ENCODE assay signal across 8 mouse cellular contexts in the genomic region with DNA sequence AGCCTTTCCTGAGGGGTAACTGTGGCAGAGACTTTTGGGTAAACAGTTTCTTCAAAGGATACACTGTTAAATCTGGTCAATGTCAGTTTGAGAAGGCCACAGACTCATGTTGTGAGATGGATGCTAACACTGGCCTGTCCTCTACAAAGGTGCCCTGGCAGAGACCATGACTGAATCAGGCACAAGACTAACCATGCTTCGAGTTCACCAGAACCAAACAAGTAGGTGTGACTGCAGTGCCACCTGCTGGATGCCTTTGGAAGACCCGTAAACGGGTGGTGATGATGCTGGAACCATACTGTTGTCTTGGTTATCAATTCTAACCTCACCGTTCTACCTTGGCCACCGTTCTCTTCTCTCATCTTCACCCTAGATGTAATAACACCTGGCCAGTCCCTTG. TPM values are rescaled to one million over a fixed set of nuclear protein-coding genes. Genes with fewer than 3 reads are reported as not detected.
A peak's percentile ranks its signal among the peaks of the same experiment; 100 is the strongest.
DNase-seq lines count a peak whose midpoint lies in the region; ATAC-seq lines count a peak whose summit lies in the region.

No protein-coding gene starts in this region.

- H3K4me1 ChIP-seq in heart, embryonic 11.5 days (ENCODE audit: control insufficient read depth, insufficient read depth, low read length): no peaks in the 10 kb centered on the region
- peaks cover 27% of the 10 kb centered on the region for H3K4me1 ChIP-seq in midbrain, embryonic 13.5 days (replicated peaks)

- H3K27me3 ChIP-seq in heart, embryonic 11.5 days (ENCODE audit: control insufficient read depth, insufficient read depth, low read length): peaks cover 19% of the 10 kb centered on the region; the same call in 1 of the 2 replicates
- H3K27me3 ChIP-seq in midbrain, embryonic 13.5 days: no peaks in the 10 kb centered on the region

- no peaks in the 10 kb centered on the region for H3K36me3 ChIP-seq in heart, embryonic 11.5 days (ENCODE audit: control insufficient read depth, insufficient read depth, low read length)
- H3K36me3 ChIP-seq in midbrain, embryonic 13.5 days: no peaks in the 10 kb centered on the region

- no peak overlapping the region for H3K9ac ChIP-seq in heart, embryonic 11.5 days (ENCODE audit: low read depth, low read length)
- no peak overlapping the region for H3K9ac ChIP-seq in midbrain, embryonic 13.5 days (replicated peaks)

- 18% methylated on average over 5 of the region's 5 CpGs for WGBS in heart, embryonic 11.5 days (ENCODE audit: insufficient replicate concordance)
- 18% methylated on average over 5 of the region's 5 CpGs for WGBS in midbrain, embryonic 13.5 days

- intact Hi-C loops in left cerebral cortex, postnatal 10 days (cut with DNase I): loop anchor here (10.0 kb wide), 1 partner anchor 265 kb away; no protein-coding TSS in a partner anchor

- H3K9me3 ChIP-seq in heart, embryonic 11.5 days (replicated peaks; ENCODE audit: control insufficient read depth, low read length): no peaks in the 10 kb centered on the region
- H3K9me3 ChIP-seq in midbrain, embryonic 13.5 days: no peaks in the 10 kb centered on the region

- no peak overlapping the region for H3K27ac ChIP-seq in heart, embryonic 11.5 days (ENCODE audit: low read depth, low read length)
- H3K27ac ChIP-seq in midbrain, embryonic 13.5 days: no peak overlapping the region

- no peak overlapping the region for H3K4me2 ChIP-seq in heart, embryonic 11.5 days
- H3K4me2 ChIP-seq in midbrain, embryonic 13.5 days (replicated peaks): no peak overlapping the region

- H3K4me3 ChIP-seq in heart, embryonic 11.5 days (ENCODE audit: low read depth, low read length): no peak overlapping the region
- H3K4me3 ChIP-seq in midbrain, embryonic 13.5 days (replicated peaks): no peak overlapping the region

- no peak for ATAC-seq in heart, embryonic 11.5 days (replicated peaks; ENCODE audit: insufficient number of reproducible peaks, low FRiP score, low TSS enrichment)
- ATAC-seq in midbrain, embryonic 13.5 days: peak; percentile 74

- DNase-seq in heart, adult 18-20 months: peak; percentile 44 to 85
- peak; percentile 79 for DNase-seq in cerebellum, adult 9-11 months
- peak; percentile 74 to 93 for DNase-seq in frontal cortex, adult 2 months (ENCODE audit: extremely low spot score in 1 of 2, low spot score in 1 of 2)
- peak; percentile 75 for DNase-seq in induced T-regulatory cell, adult 2 months (ENCODE audit: low read depth)
- DNase-seq in left cerebral cortex, postnatal 10 days (ENCODE audit: extremely low spot score in 1 of 2, low spot score in 2 of 2): peak; percentile 69 to 79
- DNase-seq in spleen, adult 18-20 months: peak; percentile 16 to 59

RNA-seq across cellular contexts. Expression of gene Chrna4, which starts 16.8 kb away (rescaled TPM):
- not detected for total RNA-seq in heart, adult 18-20 months (2021)
- polyA plus RNA-seq in heart, embryonic 11.5 days (2014; fragmentation: Nextera tagmentation; extraction: Ambion mirVana): 0.28 and 0.70 TPM in 2 replicates
- polyA plus RNA-seq in frontal cortex, adult 2 months (2012; rRNA removed): 12.3 and 13.7 TPM in 2 replicates
- 10 to 100 TPM; 40.5 to 44.1 TPM for total RNA-seq in left cerebral cortex, postnatal 10 days (2021)
- 44.1 and 52.7 TPM in 2 replicates for polyA plus RNA-seq in midbrain, embryonic 13.5 days (2015; fragmentation: Nextera tagmentation; extraction: Ambion mirVana)
